Mouse (Mus musculus): ENCODE measurements around the gene Ube2g2.

DNA sequence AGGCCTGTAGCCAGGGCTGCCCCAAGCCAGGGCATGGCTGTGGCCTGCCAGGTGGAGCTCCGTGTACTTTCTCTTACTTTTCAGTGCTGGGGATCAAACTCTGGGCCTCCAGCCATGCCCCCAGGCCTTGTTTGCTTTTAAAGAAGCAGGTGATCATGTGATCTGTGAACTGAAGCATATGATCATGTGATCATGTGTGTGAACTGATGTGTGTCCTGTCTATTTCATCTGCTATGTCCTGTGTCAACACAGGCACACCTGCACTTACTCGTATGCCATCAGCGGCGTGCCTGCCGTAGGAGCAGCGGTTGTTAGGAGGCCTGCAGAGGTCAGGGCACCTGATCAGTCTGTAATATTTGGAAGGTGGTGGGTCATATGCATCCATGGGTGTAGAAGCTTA lies 11.9 kb downstream of the Ube2g2 start:
- TF ChIP-seq POLR2A (IDR thresholded peaks at IDR 0.05; ENCODE audit: borderline replicate concordance, control insufficient read depth, low read depth, low read length) (no peak), CTCF (IDR thresholded peaks at IDR 0.05; ENCODE audit: control insufficient read depth, insufficient read depth, low read length) (no peak)
